Mouse (Mus musculus): Measurements from ENCODE around the gene Prr5. TPM values are rescaled to one million over a fixed set of nuclear protein-coding genes. Genes with fewer than 3 reads are reported as not detected.

The Prr5 gene
- polyA plus RNA-seq, 1 experiment, result 8.1 TPM

DNA sequence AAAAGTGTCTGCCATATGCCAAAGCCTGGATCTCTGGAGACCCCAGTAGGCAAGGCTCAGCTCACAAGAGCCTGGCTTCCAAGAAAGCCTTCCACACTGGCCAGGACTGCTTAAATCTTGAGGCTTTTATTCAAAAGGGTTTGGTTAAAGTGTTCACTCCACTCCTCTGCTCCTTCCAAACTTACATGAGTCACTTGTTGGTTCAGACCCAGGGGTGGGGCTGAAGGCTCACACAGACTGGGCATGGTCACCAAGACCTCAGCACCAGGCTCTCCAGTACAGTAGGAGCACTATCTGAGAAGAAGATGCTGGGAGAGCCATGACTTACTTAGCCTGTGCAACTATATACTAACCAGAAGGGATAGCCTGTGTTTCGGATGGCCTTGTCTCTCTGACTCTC is 27.5 kb upstream of the Prr5 start:
- Histone ChIP-seq H3K79me2 (ENCODE audit: control insufficient read depth, insufficient read depth) (no peaks in the 10 kb centered on the region), H3K27me3 (ENCODE audit: control insufficient read depth, insufficient read depth, insufficient read length) (no peaks in the 10 kb centered on the region), H3ac (ENCODE audit: control insufficient read depth, insufficient read length) (no peak overlapping the region), H3K4me2 (ENCODE audit: low read depth) (peak overlapping the region; percentile 60), H3K36me3 (ENCODE audit: control insufficient read depth, insufficient read depth) (no peaks in the 10 kb centered on the region), H3K4me3 (no peak overlapping the region)
- TF ChIP-seq REST (IDR thresholded peaks at IDR 0.05; ENCODE audit: insufficient read depth, insufficient read length), result no peak
- no peak for TF ChIP-seq TCF12 (IDR thresholded peaks at IDR 0.05; ENCODE audit: insufficient read depth, poor library complexity, severe bottlenecking)
- no peak for TF ChIP-seq MYOG (IDR thresholded peaks at IDR 0.05; ENCODE audit: control insufficient read depth in 1 of 3, insufficient read depth in 1 of 3, insufficient read length in 2 of 3, low read depth in 2 of 3)
- TF ChIP-seq MAX (IDR thresholded peaks at IDR 0.05; ENCODE audit: low read depth), result no peak
- TF ChIP-seq E2F4 (IDR thresholded peaks at IDR 0.05; ENCODE audit: insufficient read depth), result no peak
- no peak for TF ChIP-seq TCF3 (IDR thresholded peaks at IDR 0.05; ENCODE audit: insufficient read length, low read depth)
- no peak for TF ChIP-seq MYOD1 (IDR thresholded peaks at IDR 0.05; ENCODE audit: control insufficient read depth in 1 of 3, insufficient read length in 2 of 3, low read depth in 2 of 3)
- TF ChIP-seq SRF (IDR thresholded peaks at IDR 0.05; ENCODE audit: control insufficient read depth, insufficient read length, low read depth), result no peak
- no peak for TF ChIP-seq POLR2A (IDR thresholded peaks at IDR 0.05; ENCODE audit: insufficient read length, low read depth)
- TF ChIP-seq POLR2AphosphoS2 (IDR thresholded peaks at IDR 0.05; ENCODE audit: insufficient read length, low read depth), result no peak
- TF ChIP-seq CEBPB (IDR thresholded peaks at IDR 0.05; ENCODE audit: insufficient read depth, poor library complexity, severe bottlenecking), result no peak
- TF ChIP-seq USF1 (IDR thresholded peaks at IDR 0.05; ENCODE audit: low read depth), result no peak

DNA sequence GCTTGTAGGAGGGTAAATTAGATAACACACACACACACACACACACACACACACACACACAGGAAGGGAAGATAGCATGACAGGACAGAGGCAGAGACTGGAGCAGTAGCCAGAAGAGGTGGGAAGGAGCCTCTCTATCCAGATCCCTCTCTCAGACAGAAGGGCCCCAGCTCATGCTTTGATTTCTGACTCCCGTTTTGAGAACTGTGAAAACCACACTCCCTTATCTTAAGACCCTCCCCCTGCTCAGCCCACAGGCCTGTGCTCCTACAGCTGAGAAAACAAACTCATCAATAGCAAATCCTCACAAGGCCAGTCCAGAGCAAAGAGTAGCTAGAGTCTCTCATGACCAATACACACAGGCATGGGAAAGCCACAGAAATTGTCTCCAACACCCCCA is 26.2 kb upstream of the Prr5 start:
- Histone ChIP-seq H3ac (ENCODE audit: control insufficient read depth, insufficient read length) (no peak overlapping the region), H3K79me2 (ENCODE audit: control insufficient read depth, insufficient read depth) (no peaks in the 10 kb centered on the region), H3K4me2 (ENCODE audit: low read depth) (peak overlapping the region; percentile 15), H3K36me3 (ENCODE audit: control insufficient read depth, insufficient read depth) (no peaks in the 10 kb centered on the region), H3K27me3 (ENCODE audit: control insufficient read depth, insufficient read depth, insufficient read length) (no peaks in the 10 kb centered on the region), H3K4me3 (no peak overlapping the region)
- no peak for TF ChIP-seq TCF12 (IDR thresholded peaks at IDR 0.05; ENCODE audit: insufficient read depth, poor library complexity, severe bottlenecking)
- peak in 1 of 3 experiments; percentile 31 for TF ChIP-seq MYOD1 (IDR thresholded peaks at IDR 0.05; ENCODE audit: control insufficient read depth in 1 of 3, insufficient read length in 2 of 3, low read depth in 2 of 3)
- TF ChIP-seq USF1 (IDR thresholded peaks at IDR 0.05; ENCODE audit: low read depth), result no peak

DNA sequence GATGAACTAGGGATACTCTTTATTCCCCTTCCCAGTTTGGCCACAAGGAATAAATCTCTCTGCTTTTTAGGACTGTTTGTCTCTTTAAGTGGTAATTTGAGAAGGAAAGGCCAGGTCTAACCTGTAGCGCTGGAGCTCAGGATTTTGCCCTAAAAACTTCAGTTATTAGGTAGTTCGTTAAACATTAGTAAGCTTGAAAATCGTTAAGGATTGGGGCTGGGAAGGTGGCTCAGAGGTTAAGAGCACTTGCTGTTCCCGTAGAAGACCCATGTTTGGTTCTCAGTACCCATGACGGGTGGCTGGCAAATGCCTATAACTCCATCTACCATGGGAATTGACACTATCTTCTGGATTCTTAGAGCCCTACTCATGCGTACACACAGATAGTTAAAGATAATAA is 17.9 kb upstream of the Prr5 start:
- Histone ChIP-seq H3K4me2 (ENCODE audit: low read depth) (no peak overlapping the region), H3K36me3 (ENCODE audit: control insufficient read depth, insufficient read depth) (no peaks in the 10 kb centered on the region), H3K79me2 (ENCODE audit: control insufficient read depth, insufficient read depth) (no peaks in the 10 kb centered on the region), H3ac (ENCODE audit: control insufficient read depth, insufficient read length) (no peak overlapping the region), H3K4me3 (no peak overlapping the region), H3K27me3 (ENCODE audit: control insufficient read depth, insufficient read depth, insufficient read length) (no peaks in the 10 kb centered on the region)
- no peak for TF ChIP-seq POLR2A (IDR thresholded peaks at IDR 0.05; ENCODE audit: insufficient read length, low read depth)
- TF ChIP-seq MAX (IDR thresholded peaks at IDR 0.05; ENCODE audit: low read depth), result no peak

DNA sequence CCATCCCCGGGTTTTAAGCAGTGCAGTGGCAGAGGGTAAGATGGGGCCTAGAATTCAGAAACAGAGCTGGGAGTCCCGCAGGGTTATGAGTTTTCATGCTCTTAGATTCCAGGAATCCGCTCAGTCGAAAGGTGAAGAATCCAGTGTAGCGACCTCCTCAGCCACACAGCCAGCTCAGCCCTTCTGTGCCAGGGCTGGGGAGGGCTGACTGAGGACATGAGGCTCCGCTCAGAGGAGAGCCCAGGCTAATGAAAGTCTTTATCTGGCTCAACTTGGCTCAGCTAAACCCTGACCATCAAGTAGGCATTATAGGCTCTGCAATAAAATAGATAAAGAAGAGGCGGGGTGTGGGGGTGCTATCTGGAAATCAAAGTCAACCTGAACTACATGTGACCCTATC is 16.3 kb upstream of the Prr5 start:
- Histone ChIP-seq H3K79me2 (ENCODE audit: control insufficient read depth, insufficient read depth) (no peaks in the 10 kb centered on the region), H3K4me3 (no peak overlapping the region), H3K4me2 (ENCODE audit: low read depth) (no peak overlapping the region), H3K36me3 (ENCODE audit: control insufficient read depth, insufficient read depth) (no peaks in the 10 kb centered on the region), H3ac (ENCODE audit: control insufficient read depth, insufficient read length) (no peak overlapping the region), H3K27me3 (ENCODE audit: control insufficient read depth, insufficient read depth, insufficient read length) (no peaks in the 10 kb centered on the region)
- TF ChIP-seq POLR2AphosphoS2 (IDR thresholded peaks at IDR 0.05; ENCODE audit: insufficient read length, low read depth), result no peak
- TF ChIP-seq REST (IDR thresholded peaks at IDR 0.05; ENCODE audit: insufficient read depth, insufficient read length), result no peak
- TF ChIP-seq MYOG (IDR thresholded peaks at IDR 0.05; ENCODE audit: control insufficient read depth in 1 of 3, insufficient read depth in 1 of 3, insufficient read length in 2 of 3, low read depth in 2 of 3), result no peak
- TF ChIP-seq E2F4 (IDR thresholded peaks at IDR 0.05; ENCODE audit: insufficient read depth), result no peak
- no peak for TF ChIP-seq MYOD1 (IDR thresholded peaks at IDR 0.05; ENCODE audit: control insufficient read depth in 1 of 3, insufficient read length in 2 of 3, low read depth in 2 of 3)
- no peak for TF ChIP-seq POLR2A (IDR thresholded peaks at IDR 0.05; ENCODE audit: insufficient read length, low read depth)
- no peak for TF ChIP-seq MAX (IDR thresholded peaks at IDR 0.05; ENCODE audit: low read depth)
- TF ChIP-seq TCF12 (IDR thresholded peaks at IDR 0.05; ENCODE audit: insufficient read depth, poor library complexity, severe bottlenecking), result no peak
- no peak for TF ChIP-seq SRF (IDR thresholded peaks at IDR 0.05; ENCODE audit: control insufficient read depth, insufficient read length, low read depth)
- no peak for TF ChIP-seq CEBPB (IDR thresholded peaks at IDR 0.05; ENCODE audit: insufficient read depth, poor library complexity, severe bottlenecking)
- TF ChIP-seq TCF3 (IDR thresholded peaks at IDR 0.05; ENCODE audit: insufficient read length, low read depth), result no peak
- TF ChIP-seq USF1 (IDR thresholded peaks at IDR 0.05; ENCODE audit: low read depth), result no peak

- peak overlapping the region; percentile 9 for H3K4me3 ChIP-seq
- H3K27me3 ChIP-seq (ENCODE audit: control insufficient read depth, insufficient read depth, insufficient read length), result no peaks in the 10 kb centered on the region
- H3K79me2 ChIP-seq (ENCODE audit: control insufficient read depth, insufficient read depth), result no peaks in the 10 kb centered on the region
- no peaks in the 10 kb centered on the region for H3K36me3 ChIP-seq (ENCODE audit: control insufficient read depth, insufficient read depth)
- TF ChIP-seq MYOG (IDR thresholded peaks at IDR 0.05; ENCODE audit: control insufficient read depth in 1 of 3, insufficient read depth in 1 of 3, insufficient read length in 2 of 3, low read depth in 2 of 3) (peak; percentile 6 to 76 (median 13)), MYOD1 (IDR thresholded peaks at IDR 0.05; ENCODE audit: control insufficient read depth in 1 of 3, insufficient read length in 2 of 3, low read depth in 2 of 3) (peak in 2 of 3 experiments; percentile 46 to 69), MAX (IDR thresholded peaks at IDR 0.05; ENCODE audit: low read depth) (no peak), POLR2A (IDR thresholded peaks at IDR 0.05; ENCODE audit: insufficient read length, low read depth) (peak; percentile 65), TCF3 (IDR thresholded peaks at IDR 0.05; ENCODE audit: insufficient read length, low read depth) (no peak), TCF12 (IDR thresholded peaks at IDR 0.05; ENCODE audit: insufficient read depth, poor library complexity, severe bottlenecking) (peak; percentile 11), CEBPB (IDR thresholded peaks at IDR 0.05; ENCODE audit: insufficient read depth, poor library complexity, severe bottlenecking) (0 out of 2 replicates have a peak, but pooled peaks have one; percentile 0), POLR2AphosphoS2 (IDR thresholded peaks at IDR 0.05; ENCODE audit: insufficient read length, low read depth) (no peak)
- peak overlapping the region; percentile 94 for H3K4me2 ChIP-seq (ENCODE audit: low read depth)
- no peak overlapping the region for H3ac ChIP-seq (ENCODE audit: control insufficient read depth, insufficient read length)
These were observed 15.1 kb upstream of the Prr5 start for GRCm38 (mm10) chr15:84653979-84654966.
